Mouse (Mus musculus) olfactory bulb, adult 2 months (tissue): ENCODE results near the gene Nek9.

Experiments
- CTCF ChIP-seq: fragments of 200-500 bp; IDR thresholded peaks from 2 replicates; pipeline ENCODE4 v1.5.1; 2012; ENCODE audit warnings: low read depth, mild to moderate bottlenecking, low read length, moderate library complexity; ENCODE audit not compliant: insufficient read depth
- POLR2A ChIP-seq: fragments of 200-500 bp; IDR thresholded peaks from 2 replicates; pipeline ENCODE4 v1.6.1; 2012; ENCODE audit warnings: mild to moderate bottlenecking, low read depth, low read length, moderate library complexity; ENCODE audit not compliant: insufficient read depth

DNA sequence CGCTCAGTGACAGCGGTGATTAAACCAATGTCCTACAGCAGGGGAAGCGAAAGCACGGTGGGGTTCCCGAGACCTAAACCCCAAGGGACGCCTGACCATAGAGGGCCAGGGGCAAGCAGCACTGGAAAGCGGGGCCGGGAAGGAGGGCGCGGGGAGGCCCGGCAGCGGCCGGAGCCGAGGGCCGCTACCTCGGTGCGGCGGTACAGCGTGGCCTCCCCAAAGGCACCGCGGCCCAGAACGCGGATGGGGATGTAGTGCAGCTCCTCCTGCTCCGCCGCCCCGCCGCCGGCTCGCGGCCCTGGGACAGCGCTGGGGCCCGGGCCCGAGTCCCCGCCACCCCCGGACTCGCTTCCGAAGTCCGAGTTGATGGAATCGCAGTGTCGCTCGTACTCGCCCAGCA, 347 bp downstream of the Nek9 start:
- no peak for TF ChIP-seq CTCF
- no peak for TF ChIP-seq POLR2A
